Mouse (Mus musculus) heart, postnatal 25 days (tissue): Measurements from ENCODE around the gene Abca8a. TPM values are rescaled to one million over a fixed set of nuclear protein-coding genes. Genes with fewer than 3 reads are reported as not detected.

ENCODE experiments used
- DNase-seq: peaks from one replicate; pipeline ENCODE4 v3.0.0; 2022; ENCODE audit warnings: low spot score
- intact Hi-C: fragments of 180-260 bp; cut with DNase I; formaldehyde crosslinking; loops from one replicate; pipeline ENCODE4 v1.15.1; 2025
- total RNA-seq, 2 experiments: library from RNA; stranded (reverse); gene quantifications; 2 replicates each; pipeline ENCODE4 v1.2.3; 2021

Abca8a gene
- total RNA-seq: 10 to 100 TPM; 39.1 to 57.6 TPM

- DNase-seq: peak; percentile 21
- intact Hi-C loops: loop anchor here (5.0 kb wide), 1 partner anchor 209 kb away; no protein-coding TSS in a partner anchor
These were observed at the start of gene Abca8a for GRCm38 (mm10) chr11:110095858-110096257. Gene Abca8a, minus strand, starts transcription at chr11:110095978.

- intact Hi-C loops: no loop called here
- no peak for DNase-seq
These were observed 49.6 kb upstream of the Abca8a start for GRCm38 (mm10) chr11:110145421-110145820.

GRCm38 (mm10) chr11:110130760-110131159, 35.0 kb upstream of the Abca8a start:
- intact Hi-C loops: no loop called here
- DNase-seq: peak; percentile 4

GRCm38 (mm10) chr11:110111137-110111536, 15.4 kb upstream of the Abca8a start:
- no peak for DNase-seq
- intact Hi-C loops: no loop called here

GRCm38 (mm10) chr11:110101437-110101836, 5.7 kb upstream of the Abca8a start:
- intact Hi-C loops: no loop called here
- DNase-seq: no peak

- intact Hi-C loops: loop anchor here (5.0 kb wide), 1 partner anchor 212 kb away; no protein-coding TSS in a partner anchor
- peak; percentile 21 for DNase-seq
These were observed 3.1 kb upstream of the Abca8a start for GRCm38 (mm10) chr11:110098901-110099300.

- intact Hi-C loops: loop anchor here (5.0 kb wide), 1 partner anchor 210 kb away; no protein-coding TSS in a partner anchor
- DNase-seq: no peak
These were observed 1.7 kb upstream of the Abca8a start for GRCm38 (mm10) chr11:110097465-110097864.

- no peak for DNase-seq
- intact Hi-C loops: loop anchor here (5.0 kb wide), 1 partner anchor 208 kb away; no protein-coding TSS in a partner anchor
These were observed 865 bp downstream of the Abca8a start for GRCm38 (mm10) chr11:110094846-110095380.

GRCm38 (mm10) chr11:110094236-110094635, 1.5 kb downstream of the Abca8a start:
- intact Hi-C loops: no loop called here
- DNase-seq: no peak

GRCm38 (mm10) chr11:110091328-110091727, 4.5 kb downstream of the Abca8a start:
- no peak for DNase-seq
- intact Hi-C loops: no loop called here

GRCm38 (mm10) chr11:110072158-110072557, 23.6 kb downstream of the Abca8a start:
- no peak for DNase-seq
- intact Hi-C loops: no loop called here

- no peak for DNase-seq
- intact Hi-C loops: no loop called here
These were observed 34.7 kb downstream of the Abca8a start for GRCm38 (mm10) chr11:110061032-110061431.

GRCm38 (mm10) chr11:110060127-110060526, 35.7 kb downstream of the Abca8a start:
- DNase-seq: no peak
- intact Hi-C loops: no loop called here

- intact Hi-C loops: no loop called here
- no peak for DNase-seq
These were observed 42.1 kb downstream of the Abca8a start for GRCm38 (mm10) chr11:110053681-110054080.

GRCm38 (mm10) chr11:110037795-110038194, 58.0 kb downstream of the Abca8a start:
- intact Hi-C loops: no loop called here
- no peak for DNase-seq

- intact Hi-C loops: no loop called here
- peak; percentile 16 for DNase-seq
These were observed 66.7 kb downstream of the Abca8a start for GRCm38 (mm10) chr11:110028913-110029695.

- no peak for DNase-seq
- intact Hi-C loops: no loop called here
These were observed 84.8 kb downstream of the Abca8a start for GRCm38 (mm10) chr11:110010836-110011546.

GRCm38 (mm10) chr11:109995624-109996023, 100.2 kb downstream of the Abca8a start, which contains the start of gene Abca8b:
Gene Abca8b, minus strand, starts transcription at chr11:109995845.
- intact Hi-C loops: no loop called here

GRCm38 (mm10) chr11:109995013-109995412, 100.8 kb downstream of the Abca8a start:
- intact Hi-C loops: no loop called here
- peak; percentile 19 for DNase-seq

More at GRCm38 (mm10) chr11:109995624-109996023, 100.2 kb downstream of the Abca8a start, which contains the start of gene Abca8b:
- peak; percentile 77 for DNase-seq

GRCm38 (mm10) chr11:109994014-109994413, 101.8 kb downstream of the Abca8a start:
- no peak for DNase-seq
- intact Hi-C loops: no loop called here
